Mouse (Mus musculus) ES-Bruce4 (cell line): ENCODE data around the gene Gm12117. TPM values are rescaled to one million over a fixed set of nuclear protein-coding genes. Genes with fewer than 3 reads are reported as not detected.

Source experiments
- H3K27ac ChIP-seq: 2 replicates; pipeline ENCODE4 v1.5.1; 2012; ENCODE audit warnings: low read length, inconsistent platforms; ENCODE audit not compliant: insufficient read depth
- H3K27me3 ChIP-seq: 2 replicates; pipeline ENCODE4 v1.6.1; 2012; ENCODE audit warnings: mild to moderate bottlenecking, low read length, inconsistent platforms; ENCODE audit not compliant: control insufficient read depth, poor library complexity, insufficient read depth, severe bottlenecking
- H3K36me3 ChIP-seq: 2 replicates; pipeline ENCODE4 v1.6.1; 2012; ENCODE audit warnings: inconsistent platforms, mild to moderate bottlenecking, low read length, moderate library complexity; ENCODE audit not compliant: control insufficient read depth, poor library complexity, insufficient read depth, severe bottlenecking
- H3K4me1 ChIP-seq: one replicate; pipeline ENCODE4 v1.8.1; 2011; ENCODE audit warnings: low read length; ENCODE audit not compliant: control insufficient read depth, insufficient read depth
- H3K4me3 ChIP-seq: 2 replicates; pipeline ENCODE4 v1.5.1; 2011; ENCODE audit warnings: low read depth, mild to moderate bottlenecking, low read length
- H3K9ac ChIP-seq: 2 replicates; pipeline ENCODE4 v1.6.1; 2012; ENCODE audit warnings: low read depth, mild to moderate bottlenecking, inconsistent platforms; ENCODE audit not compliant: poor library complexity, severe bottlenecking
- H3K9me3 ChIP-seq: replicated peaks from 2 replicates; pipeline ENCODE4 v1.6.1; 2012; ENCODE audit warnings: mild to moderate bottlenecking, low read length, inconsistent platforms; ENCODE audit not compliant: control insufficient read depth, poor library complexity, insufficient read depth, severe bottlenecking
- CTCF ChIP-seq: IDR thresholded peaks from one replicate; pipeline ENCODE4 v1.8.1; 2011; ENCODE audit warnings: low read depth, low read length
- EP300 ChIP-seq: IDR thresholded peaks from 2 replicates; pipeline ENCODE4 v1.6.1; 2011; ENCODE audit warnings: low read depth, low read length; ENCODE audit not compliant: insufficient read depth
- POLR2A ChIP-seq: IDR thresholded peaks from one replicate; pipeline ENCODE4 v1.8.1; 2011; ENCODE audit warnings: low read length; ENCODE audit not compliant: insufficient read depth
- polyA plus RNA-seq: library from polyadenylated mRNA; stranded (reverse); fragments of >200 nt; gene quantifications from 2 replicates; pipeline ENCODE4 v1.2.4, GENCODE M21; 2011; ENCODE audit warnings: low read depth; ENCODE audit not compliant: missing spikeins, insufficient read depth, insufficient read length

The Gm12117 gene
- polyA plus RNA-seq, 1 experiment = 1.1 TPM

GRCm38 (mm10) chr11:33232056-33232455 lies 44.5 kb downstream of the Gm12117 start:
- Histone ChIP-seq H3K27ac (no peak overlapping the region), H3K9me3 (no peaks in the 10 kb centered on the region), H3K9ac (no peak overlapping the region), H3K27me3 (no peaks in the 10 kb centered on the region), H3K4me3 (no peak overlapping the region), H3K36me3 (no peaks in the 10 kb centered on the region; the same call in 1 of the 2 replicates), H3K4me1 (no peaks in the 10 kb centered on the region)
- TF ChIP-seq POLR2A = no peak
- no peak for TF ChIP-seq EP300
- TF ChIP-seq CTCF = no peak

- Histone ChIP-seq H3K27ac (no peak overlapping the region), H3K4me3 (no peak overlapping the region), H3K9me3 (no peaks in the 10 kb centered on the region), H3K27me3 (no peaks in the 10 kb centered on the region), H3K9ac (no peak overlapping the region), H3K4me1 (no peaks in the 10 kb centered on the region), H3K36me3 (no peaks in the 10 kb centered on the region; the same call in 1 of the 2 replicates)
- no peak for TF ChIP-seq EP300
- TF ChIP-seq CTCF = no peak
- TF ChIP-seq POLR2A = no peak
These were observed 48.4 kb downstream of the Gm12117 start for GRCm38 (mm10) chr11:33228186-33228585.

DNA sequence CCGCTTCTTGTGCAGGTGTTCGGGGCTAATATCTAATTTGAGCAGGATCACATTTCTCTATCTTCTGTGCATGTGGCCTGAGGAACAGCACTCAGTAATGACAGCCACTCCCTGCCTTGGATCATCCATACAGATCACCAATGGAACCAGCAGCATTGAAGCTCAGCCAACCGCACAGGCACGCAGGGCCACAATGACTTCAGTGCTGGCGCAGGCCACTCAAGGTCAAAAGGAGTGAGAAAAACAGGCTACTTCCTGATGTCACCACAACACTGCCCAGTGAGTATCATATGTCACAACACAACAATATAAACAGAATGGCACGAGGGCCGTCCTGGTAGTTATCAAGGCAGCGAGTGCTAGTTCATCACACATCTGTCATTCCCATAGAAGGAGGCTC lies 50.0 kb downstream of the Gm12117 start:
- H3K9ac ChIP-seq = no peak overlapping the region
- no peaks in the 10 kb centered on the region for H3K9me3 ChIP-seq
- H3K27ac ChIP-seq = no peak overlapping the region
- H3K36me3 ChIP-seq = no peaks in the 10 kb centered on the region
- H3K4me3 ChIP-seq = no peak overlapping the region
- no peak for TF ChIP-seq CTCF
- no peak for TF ChIP-seq EP300
- TF ChIP-seq POLR2A = no peak
- no peaks in the 10 kb centered on the region for H3K27me3 ChIP-seq
- peaks cover 3% of the 10 kb centered on the region for H3K4me1 ChIP-seq

Other genes starting within 250 kb of the Gm12117 start
- gene Fgf18, start 129.3 kb downstream of the Gm12117 start, polyA plus RNA-seq = 0.82 and 1.4 TPM in 2 replicates
- 4,703 and 5,189 TPM in 2 replicates for gene Npm1, start 113.5 kb downstream of the Gm12117 start, polyA plus RNA-seq
- 0.58 TPM in 1 of 2 replicates, not detected in the other for gene Tlx3, start 73.1 kb downstream of the Gm12117 start, polyA plus RNA-seq
- 51.3 and 54.8 TPM in 2 replicates for gene Ranbp17, start 237.0 kb upstream of the Gm12117 start, polyA plus RNA-seq